Mouse (Mus musculus): ENCODE data around the gene Cttnbp2. TPM values are rescaled to one million over a fixed set of nuclear protein-coding genes. Genes with fewer than 3 reads are reported as not detected.

Cttnbp2 gene
- polyA plus RNA-seq, 1 experiment from 2014 or later, result 6.3 TPM

- Histone ChIP-seq H3K27me3 (replicated peaks; ENCODE audit: control insufficient read depth, insufficient read depth, low read length) (no peaks in the 10 kb centered on the region), H3K4me1 (replicated peaks; ENCODE audit: control insufficient read depth, insufficient read depth, low read length) (no peaks in the 10 kb centered on the region), H3K4me3 (ENCODE audit: low read depth, low read length) (no peak overlapping the region), H3K9me3 (ENCODE audit: control insufficient read depth) (no peaks in the 10 kb centered on the region), H3K4me2 (replicated peaks; ENCODE audit: low read depth) (no peak overlapping the region), H3K36me3 (ENCODE audit: control insufficient read depth, insufficient read depth) (no peaks in the 10 kb centered on the region), H3K27ac (ENCODE audit: low read depth, low read length) (no peak overlapping the region), H3K9ac (ENCODE audit: low read depth, low read length) (no peak overlapping the region)
- no peak for ATAC-seq
- WGBS, result 58% methylated on average over 2 of the region's 2 CpGs
- no peak for TF ChIP-seq CTCF (IDR thresholded peaks at IDR 0.05; ENCODE audit: low read depth)
These were observed 39.7 kb downstream of the Cttnbp2 start for GRCm38 (mm10) chr6:18474983-18475382.

GRCm38 (mm10) chr6:18474541-18474940, 40.1 kb downstream of the Cttnbp2 start:
- 57% methylated on average over 1 of the region's 1 CpGs for WGBS
- Histone ChIP-seq H3K4me1 (replicated peaks; ENCODE audit: control insufficient read depth, insufficient read depth, low read length) (no peaks in the 10 kb centered on the region), H3K36me3 (ENCODE audit: control insufficient read depth, insufficient read depth) (no peaks in the 10 kb centered on the region), H3K4me3 (ENCODE audit: low read depth, low read length) (no peak overlapping the region), H3K27ac (ENCODE audit: low read depth, low read length) (no peak overlapping the region), H3K9ac (ENCODE audit: low read depth, low read length) (no peak overlapping the region), H3K27me3 (replicated peaks; ENCODE audit: control insufficient read depth, insufficient read depth, low read length) (no peaks in the 10 kb centered on the region), H3K4me2 (replicated peaks; ENCODE audit: low read depth) (no peak overlapping the region), H3K9me3 (ENCODE audit: control insufficient read depth) (no peaks in the 10 kb centered on the region)
- no peak for ATAC-seq
- no peak for TF ChIP-seq CTCF (IDR thresholded peaks at IDR 0.05; ENCODE audit: low read depth)

GRCm38 (mm10) chr6:18469206-18469605, 45.4 kb downstream of the Cttnbp2 start:
- H3K4me2 ChIP-seq (replicated peaks; ENCODE audit: low read depth), result no peak overlapping the region
- no peaks in the 10 kb centered on the region for H3K4me1 ChIP-seq (replicated peaks; ENCODE audit: control insufficient read depth, insufficient read depth, low read length)
- H3K9ac ChIP-seq (ENCODE audit: low read depth, low read length), result no peak overlapping the region
- H3K27ac ChIP-seq (ENCODE audit: low read depth, low read length), result no peak overlapping the region
- no peak overlapping the region for H3K4me3 ChIP-seq (ENCODE audit: low read depth, low read length)
- 70% methylated on average over 2 of the region's 2 CpGs for WGBS
- H3K9me3 ChIP-seq (ENCODE audit: control insufficient read depth), result no peaks in the 10 kb centered on the region
- no peak for ATAC-seq
- no peaks in the 10 kb centered on the region for H3K27me3 ChIP-seq (replicated peaks; ENCODE audit: control insufficient read depth, insufficient read depth, low read length)
- H3K36me3 ChIP-seq (ENCODE audit: control insufficient read depth, insufficient read depth), result no peaks in the 10 kb centered on the region
- no peak for TF ChIP-seq CTCF (IDR thresholded peaks at IDR 0.05; ENCODE audit: low read depth)

GRCm38 (mm10) chr6:18467777-18468176, 46.9 kb downstream of the Cttnbp2 start:
- Histone ChIP-seq H3K4me1 (replicated peaks; ENCODE audit: control insufficient read depth, insufficient read depth, low read length) (no peaks in the 10 kb centered on the region), H3K9me3 (ENCODE audit: control insufficient read depth) (no peaks in the 10 kb centered on the region), H3K36me3 (ENCODE audit: control insufficient read depth, insufficient read depth) (no peaks in the 10 kb centered on the region), H3K9ac (ENCODE audit: low read depth, low read length) (no peak overlapping the region), H3K27me3 (replicated peaks; ENCODE audit: control insufficient read depth, insufficient read depth, low read length) (no peaks in the 10 kb centered on the region), H3K27ac (ENCODE audit: low read depth, low read length) (no peak overlapping the region), H3K4me3 (ENCODE audit: low read depth, low read length) (no peak overlapping the region), H3K4me2 (replicated peaks; ENCODE audit: low read depth) (no peak overlapping the region)
- 51% methylated on average over 2 of the region's 2 CpGs for WGBS
- ATAC-seq, result no peak
- TF ChIP-seq CTCF (IDR thresholded peaks at IDR 0.05; ENCODE audit: low read depth), result no peak

GRCm38 (mm10) chr6:18466227-18466626, 48.4 kb downstream of the Cttnbp2 start:
- Histone ChIP-seq H3K27me3 (replicated peaks; ENCODE audit: control insufficient read depth, insufficient read depth, low read length) (no peaks in the 10 kb centered on the region), H3K36me3 (ENCODE audit: control insufficient read depth, insufficient read depth) (no peaks in the 10 kb centered on the region), H3K4me2 (replicated peaks; ENCODE audit: low read depth) (no peak overlapping the region), H3K27ac (ENCODE audit: low read depth, low read length) (no peak overlapping the region), H3K4me3 (ENCODE audit: low read depth, low read length) (no peak overlapping the region), H3K4me1 (replicated peaks; ENCODE audit: control insufficient read depth, insufficient read depth, low read length) (no peaks in the 10 kb centered on the region), H3K9me3 (ENCODE audit: control insufficient read depth) (no peaks in the 10 kb centered on the region), H3K9ac (ENCODE audit: low read depth, low read length) (no peak overlapping the region)
- 81% methylated on average over 7 of the region's 7 CpGs for WGBS
- ATAC-seq, result no peak
- no peak for TF ChIP-seq CTCF (IDR thresholded peaks at IDR 0.05; ENCODE audit: low read depth)

- Histone ChIP-seq H3K27ac (ENCODE audit: low read depth, low read length) (no peak overlapping the region), H3K9me3 (ENCODE audit: control insufficient read depth) (no peaks in the 10 kb centered on the region), H3K9ac (ENCODE audit: low read depth, low read length) (no peak overlapping the region), H3K4me3 (ENCODE audit: low read depth, low read length) (no peak overlapping the region), H3K36me3 (ENCODE audit: control insufficient read depth, insufficient read depth) (no peaks in the 10 kb centered on the region), H3K4me2 (replicated peaks; ENCODE audit: low read depth) (no peak overlapping the region), H3K27me3 (replicated peaks; ENCODE audit: control insufficient read depth, insufficient read depth, low read length) (no peaks in the 10 kb centered on the region), H3K4me1 (replicated peaks; ENCODE audit: control insufficient read depth, insufficient read depth, low read length) (no peaks in the 10 kb centered on the region)
- no peak for ATAC-seq
- WGBS, result 74% methylated on average over 10 of the region's 10 CpGs
- TF ChIP-seq CTCF (IDR thresholded peaks at IDR 0.05; ENCODE audit: low read depth), result no peak
These were observed 49.0 kb downstream of the Cttnbp2 start for GRCm38 (mm10) chr6:18465626-18466025.

GRCm38 (mm10) chr6:18459657-18460056, 55.0 kb downstream of the Cttnbp2 start:
- H3K27me3 ChIP-seq (replicated peaks; ENCODE audit: control insufficient read depth, insufficient read depth, low read length), result no peaks in the 10 kb centered on the region
- no peak for TF ChIP-seq CTCF (IDR thresholded peaks at IDR 0.05; ENCODE audit: low read depth)
- H3K4me3 ChIP-seq (ENCODE audit: low read depth, low read length), result no peak overlapping the region
- H3K9ac ChIP-seq (ENCODE audit: low read depth, low read length), result no peak overlapping the region
- H3K36me3 ChIP-seq (ENCODE audit: control insufficient read depth, insufficient read depth), result no peaks in the 10 kb centered on the region
- H3K27ac ChIP-seq (ENCODE audit: low read depth, low read length), result no peak overlapping the region
- no peak overlapping the region for H3K4me2 ChIP-seq (replicated peaks; ENCODE audit: low read depth)
- ATAC-seq, result no peak
- 94% methylated on average over 1 of the region's 1 CpGs for WGBS
- H3K4me1 ChIP-seq (replicated peaks; ENCODE audit: control insufficient read depth, insufficient read depth, low read length), result no peaks in the 10 kb centered on the region
- H3K9me3 ChIP-seq (ENCODE audit: control insufficient read depth), result no peaks in the 10 kb centered on the region

All from intestine, postnatal 0 days (tissue).